Mouse (Mus musculus) natural killer cell, adult 2 months (primary cell): Measurements from ENCODE around the gene Brdt.

Source experiments
- DNase-seq, 2 experiments: peaks; one replicate each; pipeline ENCODE4 v3.0.0; 2022; ENCODE audit warnings: low spot score in 2 of 2

Gene Brdt

DNA sequence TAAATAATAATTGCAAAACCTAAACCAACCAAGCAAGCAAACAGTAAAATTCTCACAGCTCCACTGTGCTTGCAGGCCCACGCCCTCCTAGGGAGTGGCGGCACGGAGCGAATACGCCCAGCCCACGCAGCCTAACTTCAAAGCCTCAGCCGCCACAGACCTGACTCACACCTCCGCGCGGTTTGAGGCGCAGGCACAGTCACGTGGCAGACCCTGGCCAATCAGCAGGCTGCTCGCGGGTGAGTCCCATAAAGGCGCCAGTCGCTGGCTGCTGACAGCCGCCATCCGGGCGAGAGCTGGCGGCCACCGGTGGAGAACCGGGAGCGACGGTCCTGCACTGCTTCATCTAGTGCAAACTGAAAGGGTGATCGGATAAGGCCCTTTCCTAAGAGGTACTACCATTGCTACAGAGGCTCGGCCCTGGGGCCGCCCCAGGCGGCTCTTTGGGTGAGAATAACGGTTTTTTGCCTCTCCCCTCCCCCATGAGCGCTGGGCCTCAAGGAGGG, at the start of gene Brdt:
Gene Brdt, plus strand, starts transcription at position 244 of the 506 bp plus-strand sequence.
- no peak for DNase-seq

DNA sequence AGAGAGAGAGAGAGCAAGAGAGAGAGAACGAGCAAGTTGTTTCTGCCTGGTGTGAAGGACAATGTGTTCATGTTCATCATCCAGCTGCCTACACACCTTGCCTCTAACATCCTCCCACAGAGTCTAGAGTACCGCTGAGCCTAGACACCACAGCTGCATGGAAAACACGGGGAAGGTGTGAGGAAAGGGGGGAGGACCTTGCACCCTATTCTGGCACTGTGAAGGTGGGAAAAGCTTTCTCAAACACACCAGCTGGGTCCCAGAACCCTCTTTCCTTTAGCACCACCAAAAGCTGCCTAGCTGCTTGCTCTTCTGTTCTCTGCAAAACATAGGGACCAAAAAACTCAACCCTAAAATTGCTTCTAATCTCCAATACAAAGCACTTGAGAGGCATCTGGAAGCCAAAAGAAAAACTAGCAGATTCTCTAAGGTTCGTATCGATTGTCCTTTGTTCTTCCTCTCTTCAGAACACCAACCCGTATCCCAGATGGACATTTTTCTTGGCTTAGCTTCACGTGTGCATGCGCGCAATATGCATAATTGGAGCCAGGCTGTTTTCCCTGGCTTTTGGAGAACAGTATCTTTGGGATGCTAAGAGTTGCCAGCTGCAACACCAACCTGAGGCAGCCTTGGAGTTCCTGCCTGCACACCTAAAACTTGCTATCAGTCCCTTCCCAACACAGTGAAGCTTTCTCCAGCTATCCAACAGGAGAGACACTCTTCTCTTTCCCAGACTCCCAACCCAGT, 48.2 kb upstream of the Brdt start:
- no peak for DNase-seq

DNA sequence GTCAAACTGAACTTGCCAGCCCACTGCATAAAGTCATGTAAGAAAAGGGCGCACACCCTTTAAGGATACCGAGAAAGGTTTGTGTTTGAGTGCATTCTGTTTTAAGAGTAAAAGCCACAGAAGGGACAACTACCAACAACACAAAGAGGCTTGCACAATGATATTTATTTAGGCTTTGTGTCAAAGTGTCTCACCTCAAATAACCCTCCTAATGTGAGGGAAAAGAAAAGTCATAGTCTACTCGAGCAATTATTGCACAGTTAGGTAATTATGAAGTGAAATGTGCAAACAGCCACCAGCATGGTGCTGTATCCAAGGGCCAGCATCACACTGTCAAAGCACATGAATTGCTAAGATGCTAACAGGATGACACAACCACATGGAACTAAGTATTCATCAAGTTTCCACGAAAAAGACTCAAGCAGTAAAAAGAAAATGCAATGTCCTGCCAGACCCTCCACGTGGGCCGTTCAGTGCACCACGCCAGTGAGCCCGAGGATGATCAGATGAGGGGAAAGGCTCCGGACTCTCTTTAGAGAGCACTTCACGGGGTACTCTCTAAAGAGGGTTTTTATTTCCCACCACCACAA, 46.9 kb upstream of the Brdt start:
- no peak for DNase-seq

GRCm38 (mm10) chr5:107285563-107285962, 45.4 kb upstream of the Brdt start:
- no peak for DNase-seq

GRCm38 (mm10) chr5:107287254-107287907, 43.6 kb upstream of the Brdt start:
- peak; percentile 55 to 69 for DNase-seq

DNA sequence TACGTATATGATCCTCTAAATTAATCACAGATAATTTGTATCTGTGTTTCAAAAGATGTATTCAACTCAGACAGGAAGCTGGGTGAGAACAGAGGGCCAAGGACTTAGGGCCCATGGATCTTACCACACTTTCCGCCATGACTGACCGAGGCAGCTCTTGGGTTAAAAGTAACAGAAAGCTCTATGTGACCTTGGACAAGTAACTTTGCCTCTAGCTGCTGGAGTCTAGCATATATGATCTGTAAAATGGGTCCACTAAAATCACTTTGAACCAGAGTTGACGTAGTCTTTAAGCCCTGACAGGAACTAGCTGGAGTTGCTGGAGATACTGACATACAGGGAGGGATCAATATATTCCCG, 43.1 kb upstream of the Brdt start:
- no peak for DNase-seq

GRCm38 (mm10) chr5:107288427-107289233, 42.3 kb upstream of the Brdt start:
- DNase-seq, result peak in 1 of 2 experiments; percentile 15

DNA sequence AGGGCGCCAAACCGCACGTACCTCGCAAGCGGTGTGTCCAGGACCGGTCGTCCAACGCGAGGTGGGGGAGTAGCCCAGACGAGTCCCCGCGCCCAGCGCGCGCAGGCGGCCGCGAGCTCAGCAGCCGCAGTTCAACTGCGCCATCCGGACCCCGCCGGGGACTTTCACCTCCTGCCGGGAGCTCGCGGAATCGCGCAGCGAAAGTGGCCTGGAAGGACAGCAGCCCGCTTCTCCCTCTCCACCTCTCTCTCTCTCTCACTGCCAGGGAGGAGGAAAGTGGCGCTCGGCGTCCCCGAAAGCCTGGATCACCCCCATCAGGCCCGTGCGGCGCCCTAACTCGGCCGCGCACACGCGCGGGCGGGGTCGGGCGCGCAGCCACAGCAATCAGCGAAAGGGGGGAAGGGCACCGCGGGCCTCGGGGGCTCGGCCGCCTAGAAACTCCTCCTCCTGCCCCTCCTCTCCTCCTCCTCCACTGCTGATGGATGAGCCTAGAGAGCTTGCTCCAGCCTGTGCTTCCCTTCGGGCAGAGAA, 41.7 kb upstream of the Brdt start, which contains the start of gene Tgfbr3:
Gene Tgfbr3, minus strand, starts transcription at position 396 of the 531 bp plus-strand sequence.
- peak in 1 of 2 experiments; percentile 45 for DNase-seq

DNA sequence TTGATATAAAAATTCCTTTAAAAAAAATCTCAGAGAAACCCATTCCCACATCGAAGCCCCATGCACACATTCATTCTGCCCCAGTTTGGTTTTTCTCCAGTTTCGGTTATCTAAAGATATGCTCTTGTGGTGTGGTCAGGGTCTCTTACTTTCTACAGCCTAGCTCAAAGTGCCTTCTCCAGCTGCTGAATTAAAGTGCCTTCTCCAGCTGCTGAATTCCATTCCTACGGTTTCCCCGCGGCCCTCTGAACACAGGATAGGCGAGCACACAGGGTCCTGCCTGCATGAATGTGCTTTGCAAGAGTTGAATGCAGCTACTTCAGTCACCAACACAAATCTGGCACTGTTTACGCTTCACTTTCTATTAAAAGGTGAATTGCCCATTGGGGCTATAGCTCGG, 41.0 kb upstream of the Brdt start:
- no peak for DNase-seq

DNA sequence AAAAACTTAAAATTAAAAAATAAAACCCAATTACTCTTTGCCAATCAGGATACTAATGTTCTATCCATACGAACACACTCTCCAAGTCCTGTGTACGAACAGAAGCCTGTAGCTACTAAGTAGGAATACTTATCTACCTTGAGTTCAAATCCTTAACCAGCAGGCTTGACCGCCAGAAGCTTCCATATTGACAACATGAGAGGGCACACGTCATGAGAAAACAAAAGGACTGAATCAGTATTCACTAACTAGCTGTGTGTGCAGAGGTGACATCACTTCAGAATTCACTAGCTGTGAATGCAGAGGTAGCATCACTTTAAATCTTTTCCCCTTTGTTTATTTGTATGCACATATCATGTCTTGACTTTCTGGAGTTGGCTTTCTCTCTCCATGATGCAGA, 36.9 kb upstream of the Brdt start:
- DNase-seq, result no peak

DNA sequence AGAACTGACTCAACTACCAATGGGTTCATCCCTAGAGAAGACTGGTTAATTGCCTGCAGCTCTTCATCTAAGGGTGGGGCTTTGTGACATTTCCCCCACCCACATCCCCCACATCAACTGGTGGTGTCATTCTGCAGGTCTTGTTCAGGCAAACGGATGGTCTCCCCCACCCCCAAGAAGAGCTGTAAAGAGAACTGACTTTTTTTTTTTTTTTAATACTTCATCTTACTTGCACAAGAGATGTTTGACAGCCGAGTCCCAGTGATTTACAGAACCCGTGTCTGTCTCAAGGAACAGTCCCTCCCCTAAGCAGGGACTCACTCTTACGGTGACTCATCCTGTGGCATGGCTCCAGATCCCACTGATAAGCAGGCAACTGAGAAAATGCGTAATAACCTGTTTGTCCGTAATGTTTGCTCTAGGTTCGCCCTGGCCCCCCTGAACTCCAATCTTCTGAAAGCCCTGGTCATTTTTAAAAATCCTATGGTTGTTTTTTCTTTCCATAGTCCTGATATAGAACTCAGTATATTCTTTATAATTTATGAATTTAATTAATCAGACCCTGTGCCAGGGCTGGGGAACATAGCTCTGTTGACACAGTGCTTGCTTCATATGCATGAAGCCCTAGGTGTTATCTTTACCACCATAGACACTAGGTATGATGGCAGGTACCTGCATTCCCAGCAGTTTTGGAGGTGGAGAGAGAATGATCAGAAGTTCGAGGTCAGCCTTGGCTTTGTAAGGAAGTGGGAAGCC, 35.7 kb upstream of the Brdt start:
- DNase-seq, result no peak

DNA sequence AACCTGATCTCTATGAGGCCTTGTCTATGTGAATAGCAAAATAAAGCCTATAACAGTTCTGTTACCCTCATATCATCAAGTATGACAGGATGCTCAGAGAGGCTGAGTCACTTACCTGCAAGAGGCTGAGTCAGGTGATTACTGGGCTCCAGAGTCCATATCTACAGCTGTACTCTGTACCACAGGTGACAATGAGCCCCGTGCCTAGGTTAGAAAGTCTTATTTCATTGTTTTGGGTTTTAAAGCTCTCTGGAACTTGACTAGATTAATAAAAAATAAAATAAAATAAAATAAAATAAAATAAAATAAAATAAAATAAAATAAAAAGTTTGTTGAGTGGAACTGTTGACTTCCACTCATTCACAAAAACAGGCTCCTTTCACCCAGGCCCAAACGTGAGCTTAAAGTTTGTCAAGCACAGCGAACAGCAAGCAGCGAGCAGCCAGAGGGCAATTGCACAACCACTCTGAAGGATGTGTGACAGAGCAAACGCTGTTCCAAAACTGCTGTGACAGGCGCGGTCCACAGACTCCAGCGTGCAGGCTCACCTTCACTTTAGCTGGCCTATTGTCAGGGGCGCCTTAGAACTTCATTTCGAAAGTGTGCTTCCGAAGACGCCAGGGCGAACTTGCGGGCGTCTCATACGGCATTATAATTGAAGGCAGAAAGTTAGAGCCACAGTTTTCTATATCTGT, 35.0 kb upstream of the Brdt start:
- DNase-seq, result no peak

GRCm38 (mm10) chr5:107296512-107297322, 34.2 kb upstream of the Brdt start:
- DNase-seq, result no peak

DNA sequence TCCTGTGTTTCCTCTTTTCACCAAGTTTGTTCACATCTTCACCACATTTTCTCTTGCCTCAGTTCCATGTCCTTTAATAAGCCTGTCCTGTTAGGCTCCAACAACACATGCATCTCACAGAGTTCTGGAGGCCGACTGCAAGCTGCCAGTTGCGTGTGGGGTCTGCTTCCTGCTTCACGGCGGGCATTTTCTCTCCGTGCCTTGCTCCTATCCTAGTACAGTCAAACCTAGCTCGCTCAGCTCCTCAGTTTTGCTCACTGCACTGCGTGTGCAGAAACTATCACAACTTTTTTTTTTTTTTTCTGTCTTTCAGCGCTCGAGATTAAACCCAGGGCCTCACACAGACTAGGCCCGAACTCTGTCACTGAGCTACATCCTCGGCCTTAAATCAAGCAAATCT, 32.1 kb upstream of the Brdt start:
- no peak for DNase-seq

- DNase-seq, result peak in 1 of 2 experiments; percentile 11
Measured at GRCm38 (mm10) chr5:107303350-107303861, 27.6 kb upstream of the Brdt start.

DNA sequence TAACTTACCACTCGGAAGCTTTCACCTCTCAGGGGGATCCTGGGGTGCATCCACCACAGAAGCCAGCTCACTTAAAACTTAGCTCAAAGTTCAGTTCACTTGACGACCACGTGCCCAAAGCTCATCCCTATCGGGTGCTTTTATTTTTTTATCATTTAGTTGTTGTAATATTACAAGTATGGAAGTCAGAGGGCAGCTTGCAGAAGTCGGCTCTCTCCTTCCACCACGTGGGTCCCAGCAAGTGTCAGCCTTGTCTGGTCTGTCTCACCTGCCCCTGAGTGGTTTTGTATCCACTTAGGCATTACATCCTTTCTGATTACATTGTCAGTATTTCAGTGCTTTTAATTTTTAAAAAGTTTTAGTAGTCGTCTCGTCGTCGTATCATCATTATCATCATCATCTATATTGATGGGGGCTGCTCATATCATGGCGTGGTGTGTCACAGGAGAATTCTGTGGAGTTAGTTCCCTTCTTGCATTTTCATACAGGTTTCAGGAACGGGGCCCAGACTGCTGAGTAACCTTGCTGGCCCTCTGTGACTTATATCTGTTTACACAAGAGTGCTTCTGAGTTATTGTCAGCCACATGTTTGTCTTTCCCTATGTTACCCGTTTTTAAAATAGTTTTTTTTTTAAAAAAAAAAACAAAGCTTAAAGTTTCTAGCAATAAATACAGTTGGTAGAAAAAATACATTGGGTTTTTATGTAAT, 26.7 kb upstream of the Brdt start:
- DNase-seq, result no peak

- no peak for DNase-seq
Measured at GRCm38 (mm10) chr5:107307432-107307831, 23.5 kb upstream of the Brdt start.

GRCm38 (mm10) chr5:107317141-107317540, 13.8 kb upstream of the Brdt start:
- DNase-seq, result no peak

DNA sequence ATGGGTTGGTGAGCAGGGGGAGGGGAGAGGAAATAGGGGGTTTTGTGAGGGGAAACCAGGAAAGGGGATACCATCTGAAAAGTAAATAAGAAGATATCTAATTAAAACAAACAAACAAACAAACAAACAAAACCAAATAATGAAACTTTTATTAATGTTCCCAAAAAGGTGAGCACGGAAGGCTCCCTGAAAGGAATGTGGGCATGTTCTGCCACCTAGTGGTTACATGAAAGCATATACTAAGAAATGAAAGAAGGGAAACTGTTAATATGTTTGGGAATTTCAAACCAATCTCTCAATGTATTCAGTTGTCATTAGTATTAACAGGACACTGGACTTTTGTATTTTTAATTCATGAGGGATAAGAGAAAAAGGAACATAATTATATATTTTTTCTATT, 10.3 kb upstream of the Brdt start:
- DNase-seq, result no peak
